Mouse (Mus musculus) cerebellum, adult 2 months (tissue): ENCODE data around the gene Nuf2. TPM values are rescaled to one million over a fixed set of nuclear protein-coding genes. Genes with fewer than 3 reads are reported as not detected.

Experiments used
- DNase-seq, 2 experiments: peaks; one replicate each; pipeline ENCODE4 v3.0.0; 2021
- H3K27ac ChIP-seq: fragments of 200-500 bp; 2 replicates; pipeline ENCODE4 v1.5.1; 2012; ENCODE audit warnings: low read length, control low read depth, inconsistent platforms; ENCODE audit not compliant: insufficient read depth
- H3K27me3 ChIP-seq: fragments of 200-500 bp; 2 replicates; pipeline ENCODE4 v1.6.1; 2012; ENCODE audit warnings: inconsistent platforms, mild to moderate bottlenecking, low read length, moderate library complexity; ENCODE audit not compliant: control insufficient read depth, insufficient read depth
- H3K4me1 ChIP-seq: fragments of 200-500 bp; 2 replicates; pipeline ENCODE4 v1.6.1; 2011; ENCODE audit warnings: low read length; ENCODE audit not compliant: control insufficient read depth, insufficient read depth
- H3K4me3 ChIP-seq: fragments of 200-500 bp; replicated peaks from 2 replicates; pipeline ENCODE3; 2011; ENCODE audit warnings: mild to moderate bottlenecking, low read depth, low read length, control low read depth; ENCODE audit not compliant: insufficient read depth
- CTCF ChIP-seq: fragments of 200-500 bp; IDR thresholded peaks from 2 replicates; pipeline ENCODE4 v1.5.1; 2011; ENCODE audit warnings: low read depth, mild to moderate bottlenecking, control low read depth, low read length, moderate library complexity, borderline replicate concordance; ENCODE audit not compliant: insufficient read depth
- POLR2A ChIP-seq: fragments of 200-500 bp; IDR thresholded peaks from 2 replicates; pipeline ENCODE4 v1.6.1; 2011; ENCODE audit warnings: low read length, control low read depth, borderline replicate concordance; ENCODE audit not compliant: insufficient read depth
- WGBS: fragments of 180-500 bp; shearing (Covaris S2); methylation state at CpG from one replicate; pipeline ENCODE4 v1.1.7; 2018; 5-methylcytosine and 5-hydroxymethylcytosine counted together
- polyA plus RNA-seq: library from polyadenylated mRNA; depleted of rRNA; stranded (reverse); fragments of >200 nt; gene quantifications from 2 replicates; pipeline ENCODE4 v1.2.3, GENCODE M21; 2012; rRNA removed

Nuf2 gene
- polyA plus RNA-seq, 1 experiment: 1.9 TPM

DNA sequence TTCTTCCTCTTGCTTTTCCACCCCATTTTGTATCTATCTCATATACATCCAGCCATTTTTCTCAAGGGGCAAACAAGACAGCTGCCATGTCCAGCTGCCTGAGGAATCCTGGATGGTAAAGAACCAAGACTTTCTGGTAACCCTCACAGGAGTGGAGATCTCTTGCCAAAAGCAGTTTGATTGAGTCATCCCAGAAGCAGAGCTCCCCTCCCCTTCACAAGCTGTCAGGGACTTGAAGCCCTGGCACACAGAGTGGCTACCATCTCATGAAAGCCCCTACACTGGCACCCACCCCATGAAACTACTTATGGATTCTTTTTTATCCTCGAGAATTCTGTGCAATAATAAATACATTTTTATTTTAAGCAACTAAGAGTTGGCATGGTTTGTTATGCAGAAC lies 39.7 kb downstream of the Nuf2 start:
- Histone ChIP-seq H3K4me3 (no peak overlapping the region), H3K27me3 (no peaks in the 10 kb centered on the region; the same call in 1 of the 2 replicates), H3K4me1 (no peaks in the 10 kb centered on the region; the same call in 1 of the 2 replicates), H3K27ac (no peak overlapping the region)
- 25% methylated on average over 1 of the region's 1 CpGs for WGBS
- no peak for DNase-seq
- no peak for TF ChIP-seq CTCF
- no peak for TF ChIP-seq POLR2A

DNA sequence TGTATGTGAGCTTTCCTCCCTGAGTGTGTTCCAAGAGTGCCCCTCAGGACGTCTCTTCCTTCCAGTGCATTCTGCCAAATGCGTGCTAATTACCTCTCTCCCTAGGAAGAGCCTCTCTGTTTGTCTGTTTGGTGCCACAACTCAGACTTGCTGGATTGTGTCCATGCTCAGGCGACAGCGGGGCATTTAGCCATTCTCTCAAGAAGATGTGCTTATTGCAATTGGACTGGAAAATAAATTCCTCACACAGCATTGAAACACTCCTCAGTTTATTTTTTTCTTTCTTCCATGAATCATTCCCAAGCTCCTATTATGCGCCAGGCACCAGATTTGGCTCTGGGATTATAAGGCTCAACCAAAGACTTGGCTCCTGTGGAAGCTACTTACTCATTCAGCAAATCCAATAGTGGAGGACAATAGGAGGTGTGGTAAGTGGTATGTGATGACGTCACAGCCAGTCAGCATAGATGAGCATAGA lies 45.8 kb downstream of the Nuf2 start:
- no peaks in the 10 kb centered on the region for H3K27me3 ChIP-seq
- no peak overlapping the region for H3K4me3 ChIP-seq
- no peak for TF ChIP-seq POLR2A
- TF ChIP-seq CTCF: no peak
- no peak overlapping the region for H3K27ac ChIP-seq
- WGBS: 3% methylated on average over 6 of the region's 6 CpGs
- DNase-seq: peak; percentile 41 to 59
- H3K4me1 ChIP-seq: no peaks in the 10 kb centered on the region; the same call in 1 of the 2 replicates

DNA sequence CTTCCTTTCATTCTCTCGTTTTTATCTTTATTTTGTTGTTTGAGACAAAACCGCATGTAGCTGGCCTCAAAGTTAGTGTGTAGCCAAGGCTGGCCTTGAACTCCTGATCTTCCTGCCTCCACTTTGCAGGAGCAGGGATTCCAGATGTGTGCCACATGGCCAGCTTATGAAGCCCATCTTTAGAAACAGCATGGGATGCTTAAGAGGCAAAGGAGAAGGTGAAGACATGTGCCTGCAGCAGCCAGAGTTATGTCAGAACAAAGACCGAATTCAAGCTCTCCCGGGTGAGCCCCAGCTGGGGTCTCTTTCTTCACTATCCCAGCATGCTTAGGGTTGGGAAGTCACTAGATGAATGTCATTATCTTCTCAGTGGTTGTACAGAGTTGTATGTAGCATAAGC lies 46.7 kb downstream of the Nuf2 start:
- Histone ChIP-seq H3K27ac (no peak overlapping the region), H3K4me1 (no peaks in the 10 kb centered on the region; the same call in 1 of the 2 replicates), H3K4me3 (no peak overlapping the region), H3K27me3 (no peaks in the 10 kb centered on the region)
- 43% methylated on average over 4 of the region's 4 CpGs for WGBS
- TF ChIP-seq POLR2A (no peak), CTCF (no peak)
- no peak for DNase-seq

DNA sequence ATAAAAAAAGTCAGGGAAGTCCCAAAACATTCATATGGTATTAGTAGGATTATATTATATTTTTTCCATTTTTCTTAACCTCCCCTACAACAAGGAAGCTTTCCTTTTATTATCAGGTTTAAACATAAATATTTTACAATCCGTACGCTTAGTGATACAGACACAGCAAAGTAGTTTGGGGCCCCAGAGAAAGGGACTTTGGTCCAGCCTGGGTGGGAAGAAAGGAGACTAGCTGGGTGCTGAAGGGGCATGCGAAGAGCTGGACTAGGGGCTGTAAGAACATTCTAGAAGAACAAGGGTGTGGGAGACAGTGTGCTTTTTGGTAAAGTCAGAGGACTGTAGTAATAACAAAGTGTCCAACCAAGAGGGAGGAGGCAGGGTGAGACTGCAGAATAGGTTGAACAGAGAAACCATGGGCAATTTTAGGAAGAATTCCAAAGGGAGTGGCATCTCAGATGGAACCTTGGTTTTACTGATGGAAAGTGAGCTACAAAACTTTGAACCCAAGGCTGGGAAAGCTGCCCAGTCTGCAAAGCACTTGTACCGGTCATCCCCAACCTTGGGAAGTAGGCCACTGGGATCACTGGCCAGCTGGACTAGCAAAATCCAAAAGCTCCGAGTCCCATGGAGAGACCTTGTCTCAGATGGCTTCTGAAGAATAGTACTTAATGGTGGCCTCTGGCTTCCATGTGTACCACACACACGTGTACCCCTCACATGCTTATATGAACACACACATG lies 48.5 kb downstream of the Nuf2 start:
- WGBS: 90% methylated on average over 6 of the region's 6 CpGs

DNA sequence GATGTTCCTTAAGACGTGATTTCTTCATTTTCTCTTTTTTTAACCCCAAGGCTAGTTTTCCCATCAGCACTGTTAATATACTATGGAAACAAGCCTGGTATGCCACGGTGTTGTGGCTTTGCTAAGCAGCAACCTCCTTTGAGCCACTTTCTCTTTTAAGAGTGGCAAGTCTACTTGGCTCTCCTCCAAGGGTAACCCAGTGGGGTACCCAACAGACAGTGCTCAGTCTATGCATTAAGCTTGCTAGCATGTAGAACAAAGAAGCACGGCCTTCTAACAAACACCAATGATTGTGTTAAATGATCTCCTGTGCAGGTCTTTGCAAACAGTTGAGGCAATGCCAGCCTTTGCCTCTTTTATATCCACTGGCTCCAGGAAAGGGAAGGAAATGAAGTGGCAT lies 60.1 kb downstream of the Nuf2 start:
- H3K27me3 ChIP-seq: no peaks in the 10 kb centered on the region
- H3K4me1 ChIP-seq: no peaks in the 10 kb centered on the region
- 38% methylated on average over 3 of the region's 3 CpGs for WGBS
- H3K27ac ChIP-seq: no peak overlapping the region
- TF ChIP-seq POLR2A (no peak), CTCF (no peak)
- DNase-seq: no peak
- H3K4me3 ChIP-seq: no peak overlapping the region

More for the DNA sequence above, 48.5 kb downstream of the Nuf2 start:
- Histone ChIP-seq H3K27me3 (no peaks in the 10 kb centered on the region; the same call in 1 of the 2 replicates), H3K4me1 (no peaks in the 10 kb centered on the region; the same call in 1 of the 2 replicates), H3K4me3 (no peak overlapping the region), H3K27ac (no peak overlapping the region)
- TF ChIP-seq CTCF (no peak), POLR2A (no peak)
- DNase-seq: no peak

DNA sequence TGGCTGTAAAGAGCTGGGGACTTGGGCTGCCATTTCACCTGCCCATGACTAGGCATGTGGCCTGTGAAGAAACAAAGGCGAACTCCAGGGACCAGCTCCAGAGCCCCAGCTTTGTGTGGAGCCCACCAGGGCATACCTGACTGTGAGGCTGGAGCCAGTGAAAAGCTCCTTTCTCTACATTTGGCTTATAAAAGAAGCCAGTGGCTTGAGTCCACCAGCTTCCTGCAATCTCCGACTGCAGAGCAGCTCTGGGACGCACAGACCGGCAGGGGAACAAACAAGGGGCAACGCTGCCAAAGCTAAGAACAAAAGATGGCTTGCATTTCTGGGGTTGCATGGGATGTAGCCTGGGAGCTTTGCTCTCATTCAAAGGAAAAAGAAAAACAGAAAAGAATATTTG lies 63.5 kb downstream of the Nuf2 start:
- no peak for TF ChIP-seq CTCF
- no peak for TF ChIP-seq POLR2A
- no peaks in the 10 kb centered on the region for H3K27me3 ChIP-seq
- DNase-seq: peak; percentile 14 to 48
- H3K27ac ChIP-seq: no peak overlapping the region
- peaks cover 3% of the 10 kb centered on the region for H3K4me1 ChIP-seq
- WGBS: 59% methylated on average over 5 of the region's 5 CpGs
- no peak overlapping the region for H3K4me3 ChIP-seq

DNA sequence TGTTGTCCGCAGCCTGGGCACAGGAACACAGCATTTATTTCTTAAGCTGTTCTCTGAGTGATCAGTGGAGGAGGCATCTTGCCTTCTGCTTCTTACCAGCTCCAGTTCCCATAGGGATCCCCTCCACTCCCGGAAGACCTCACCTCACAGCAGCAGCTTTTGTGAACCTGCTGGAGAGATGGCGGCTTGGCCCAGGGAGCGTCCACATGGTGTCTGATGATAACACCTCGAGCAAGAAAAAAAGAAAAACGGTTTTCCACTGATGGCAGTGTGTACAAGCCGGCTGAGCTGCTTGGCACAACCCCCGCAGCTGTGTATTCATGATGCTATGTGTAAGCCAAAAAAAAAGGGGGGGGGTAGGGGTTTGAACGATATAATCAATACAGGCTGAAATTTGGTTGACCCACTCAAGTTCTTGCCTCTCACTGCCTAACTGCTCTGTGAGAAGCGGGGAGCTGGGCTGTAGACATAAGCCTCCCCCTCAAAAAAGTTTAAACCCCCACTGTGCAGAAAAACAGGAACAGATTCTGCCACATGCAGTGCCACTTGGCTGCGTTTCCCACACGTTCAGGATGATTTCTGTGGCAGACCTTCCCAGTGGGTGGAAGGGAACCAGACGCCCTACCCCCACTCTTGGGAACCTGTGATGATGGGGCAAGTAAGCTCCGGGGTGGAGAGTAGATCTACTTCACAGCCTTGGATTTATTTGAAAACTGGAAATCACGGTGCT lies 68.7 kb downstream of the Nuf2 start:
- WGBS: 4% methylated on average over 15 of the region's 15 CpGs
- Histone ChIP-seq H3K4me3 (peak overlapping the region; percentile 25), H3K27me3 (no peaks in the 10 kb centered on the region), H3K27ac (no peak overlapping the region), H3K4me1 (peaks cover 9% of the 10 kb centered on the region)
- peak; percentile 71 to 81 for DNase-seq
- no peak for TF ChIP-seq POLR2A

DNA sequence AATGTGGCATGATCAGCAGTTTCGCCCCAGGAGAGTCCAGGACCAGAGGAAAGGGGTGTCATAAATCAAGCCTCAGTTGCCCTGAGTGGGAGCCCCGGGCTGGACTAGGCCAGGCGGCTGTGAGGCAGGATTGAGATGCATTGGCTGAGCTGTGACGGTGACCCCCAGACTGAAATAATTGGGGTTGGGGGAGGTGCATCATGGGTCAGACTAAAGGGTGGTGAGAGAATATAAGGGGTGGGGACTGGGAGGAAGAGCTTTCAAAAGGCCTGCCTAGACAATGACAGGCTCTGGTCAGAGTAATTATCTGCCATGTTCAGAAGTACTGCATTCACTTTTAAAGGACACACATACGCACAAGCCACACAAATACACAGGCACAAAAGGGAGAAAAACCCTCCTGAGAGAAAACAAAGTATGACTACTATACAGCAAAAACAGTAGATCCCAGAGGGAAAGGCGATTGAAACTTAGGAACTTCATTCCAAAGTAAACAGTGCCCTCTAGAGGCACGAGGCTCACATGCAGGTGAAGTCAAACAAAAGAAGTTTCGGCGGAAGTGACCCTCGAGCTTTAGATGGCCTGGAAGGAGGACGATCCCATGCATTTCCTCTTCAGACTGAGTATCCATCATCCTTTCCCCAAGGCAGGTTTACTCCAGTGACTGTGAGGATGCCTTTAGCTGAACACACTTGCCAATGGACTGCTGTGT lies 72.0 kb downstream of the Nuf2 start:
- TF ChIP-seq POLR2A (no peak), CTCF (peak; percentile 72)
- Histone ChIP-seq H3K27ac (no peak overlapping the region), H3K27me3 (no peaks in the 10 kb centered on the region), H3K4me1 (peaks cover 9% of the 10 kb centered on the region), H3K4me3 (no peak overlapping the region)
- DNase-seq: peak; percentile 36 to 42
- WGBS: 25% methylated on average over 11 of the region's 11 CpGs

Other genes starting within 250 kb of the Nuf2 start
- 55.9 and 69.4 TPM in 2 replicates for gene Rgs5, start 124.0 kb upstream of the Nuf2 start, polyA plus RNA-seq
- gene Rgs4, start 216.2 kb upstream of the Nuf2 start, polyA plus RNA-seq: 42.0 and 48.3 TPM in 2 replicates